Mouse (Mus musculus) frontal cortex, postnatal 25 days (tissue): Measurements from ENCODE around the gene Slc15a5.

Source experiments
- DNase-seq, 2 experiments: peaks; one replicate each; pipeline ENCODE4 v3.0.0; 2022; ENCODE audit warnings: low spot score in 2 of 2

Gene Slc15a5

DNA sequence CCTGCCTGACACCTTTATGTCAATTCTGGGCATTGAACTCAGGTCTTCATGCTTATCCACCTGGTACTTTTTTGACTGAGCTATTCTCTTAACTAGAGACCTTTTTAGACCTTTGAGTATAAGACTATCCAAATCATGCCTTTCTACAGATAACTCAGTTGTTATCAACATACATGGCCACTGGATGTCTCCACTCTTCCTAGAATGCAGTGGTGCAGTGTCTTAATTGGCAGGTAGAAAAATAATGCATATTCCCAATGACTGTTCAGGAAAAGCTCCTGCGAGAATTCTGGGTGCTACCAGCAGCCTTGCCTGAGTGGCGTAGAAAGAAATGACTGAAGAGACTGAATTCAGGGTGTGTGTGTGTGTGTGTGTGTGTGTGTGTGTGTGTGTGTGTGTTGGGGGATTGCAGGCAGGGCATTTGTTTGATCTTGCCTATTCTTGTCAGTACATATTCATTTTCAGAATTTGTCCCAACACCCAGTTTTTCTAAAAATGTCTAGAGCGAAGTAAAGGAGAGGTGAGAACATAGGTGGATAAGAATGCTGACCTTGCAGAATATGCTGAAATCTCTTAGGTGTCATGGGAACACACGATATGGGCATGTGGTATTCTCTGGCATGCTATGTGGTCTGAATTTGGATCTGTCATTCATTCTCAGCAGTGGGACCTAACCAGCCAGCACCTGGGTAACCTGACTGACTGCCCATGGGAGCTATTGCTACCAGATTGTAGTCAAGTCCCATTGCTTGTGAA, 119.5 kb downstream of the Slc15a5 start:
- no peak for DNase-seq

DNA sequence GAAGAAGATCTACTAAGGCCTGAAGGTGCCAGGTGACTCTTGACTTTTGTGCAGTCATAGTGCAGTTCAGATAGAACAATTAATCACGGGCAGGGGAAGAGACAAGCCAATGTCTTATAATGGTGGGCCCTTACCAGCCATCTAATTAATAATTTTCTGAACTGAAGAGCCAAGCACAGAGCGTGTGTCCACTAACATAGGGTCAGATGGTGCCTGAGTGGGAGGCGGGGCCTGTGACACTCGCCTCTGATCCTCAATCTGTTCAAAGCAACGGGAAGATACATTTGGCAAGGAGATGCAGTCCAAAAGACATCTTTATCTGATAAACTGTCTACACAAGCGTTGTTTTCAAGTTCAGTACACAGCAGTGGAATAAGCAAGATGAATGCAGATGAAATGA, 122.1 kb downstream of the Slc15a5 start:
- no peak for DNase-seq

DNA sequence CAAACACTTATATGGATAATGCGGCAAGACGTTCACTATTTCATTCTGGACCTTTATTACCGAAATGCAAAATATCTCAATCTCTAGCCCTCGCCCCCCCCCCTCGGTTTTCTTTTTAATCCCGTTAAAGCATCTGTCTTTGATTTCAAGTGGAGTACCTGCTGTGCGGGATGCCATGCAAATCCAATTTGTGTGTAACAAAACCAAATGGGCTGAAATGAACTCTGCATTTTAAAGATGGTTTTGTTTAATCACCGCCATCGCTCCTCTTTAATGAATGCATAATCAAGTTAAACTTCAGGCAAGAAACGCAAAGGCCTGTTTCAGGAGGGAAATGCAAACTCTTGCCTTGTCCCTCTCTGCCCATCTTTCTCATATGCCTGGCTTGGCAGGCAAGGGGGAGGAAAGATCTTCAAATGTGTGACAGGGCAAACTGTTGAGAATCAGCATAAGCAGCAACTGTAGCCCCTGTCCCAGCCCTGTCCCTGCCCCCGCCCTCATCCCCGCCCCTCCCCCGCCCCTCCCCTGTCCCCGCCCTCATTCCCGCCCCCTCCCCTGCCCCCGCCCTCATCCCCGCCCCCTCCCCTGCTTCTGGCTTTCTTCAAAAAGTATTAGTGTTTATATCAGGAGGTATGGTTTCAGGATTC, 122.8 kb downstream of the Slc15a5 start:
- DNase-seq, result no peak

DNA sequence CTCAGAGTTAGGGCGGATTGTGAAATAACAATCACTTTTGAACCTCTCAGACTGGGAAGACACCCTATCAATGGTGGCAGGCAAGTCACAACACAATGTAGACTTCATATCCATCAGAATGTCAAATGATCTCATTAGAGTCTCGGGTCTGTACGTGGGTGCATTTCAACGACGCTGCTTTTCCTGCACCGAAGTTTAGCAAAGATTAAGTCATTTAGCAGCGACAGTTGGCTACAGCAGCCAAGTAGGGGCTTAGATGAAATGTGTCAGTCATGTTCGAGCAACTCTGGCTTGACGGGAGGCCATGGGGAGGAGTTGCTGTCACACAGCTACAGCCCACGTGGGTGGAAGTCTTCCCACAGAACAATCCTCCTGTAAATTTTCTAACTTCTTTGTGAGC, 133.2 kb downstream of the Slc15a5 start:
- DNase-seq, result no peak

- DNase-seq, result no peak
Observed at GRCm38 (mm10) chr6:137940374-137941218, 139.1 kb downstream of the Slc15a5 start.

DNA sequence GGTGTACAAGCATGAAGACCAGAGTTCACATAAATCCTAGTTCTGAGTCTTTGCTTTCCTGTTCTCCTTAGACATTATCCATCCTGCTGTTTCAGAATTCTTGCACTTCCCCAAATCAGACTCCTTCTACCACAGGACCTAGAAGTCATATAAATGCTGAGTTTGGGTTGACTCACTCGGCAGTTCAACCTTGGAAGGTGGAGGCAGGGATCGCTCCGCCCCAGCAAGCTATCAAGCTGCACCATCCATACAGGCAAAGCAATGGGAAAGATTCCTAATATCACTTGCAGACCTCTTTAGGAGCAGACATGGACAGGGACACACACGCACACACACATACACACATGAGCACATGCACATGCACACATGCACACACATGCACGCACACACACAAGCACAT, 142.2 kb downstream of the Slc15a5 start:
- no peak for DNase-seq

DNA sequence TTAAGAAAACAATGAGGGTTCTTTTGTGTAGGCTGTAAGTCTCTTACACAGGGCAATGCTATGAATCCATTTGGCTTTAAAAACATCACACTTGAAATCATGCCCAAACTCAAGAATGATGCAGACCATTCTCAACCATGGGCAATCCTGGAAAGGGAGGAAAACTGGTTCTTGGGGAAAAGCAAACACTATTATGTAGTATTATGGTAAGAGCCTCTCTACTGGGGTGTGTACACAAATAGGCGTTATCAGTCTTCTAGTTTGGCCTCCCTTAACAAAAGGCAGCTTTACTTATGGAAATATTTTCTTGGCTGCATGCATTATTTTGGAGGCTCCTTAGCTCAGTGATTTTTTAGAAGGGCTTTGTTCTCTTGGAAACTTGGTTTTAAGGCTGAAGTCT, 143.4 kb downstream of the Slc15a5 start:
- no peak for DNase-seq

GRCm38 (mm10) chr6:137935857-137936256, 143.9 kb downstream of the Slc15a5 start:
- no peak for DNase-seq

GRCm38 (mm10) chr6:137935341-137935740, 144.4 kb downstream of the Slc15a5 start:
- peak in 1 of 2 experiments; percentile 23 for DNase-seq

GRCm38 (mm10) chr6:137934545-137935298, 145.0 kb downstream of the Slc15a5 start:
- peak; percentile 31 to 63 for DNase-seq
